Mouse (Mus musculus): ENCODE data around the gene Meis1.

- TF ChIP-seq CTCF (IDR thresholded peaks at IDR 0.05) (no peak), EP300 (IDR thresholded peaks at IDR 0.05) (no peak)
Measured at GRCm38 (mm10) chr11:18870121-18870931, 148.5 kb downstream of the Meis1 start.

Data from lung, postnatal 0 days (tissue).